Mouse (Mus musculus) activated CD4-positive, CD25-positive, alpha-beta regulatory T cell, adult 4 months (primary cell): ENCODE measurements at regions not wholly inside any gene's neighbourhood (a gene's known extent, or its start where the extent isn't known, plus 50 kb on each side); places are given as distances from the start of the nearest gene placed in this dataset.
"Not testable (repeated sequence)": the region's sequence is repeated elsewhere in the genome, so short reads cannot be mapped to it uniquely, and the experiment has no call there.

ENCODE experiments used
- ATAC-seq: one replicate; pipeline ENCODE4 v1.8.0; 2017

GRCm38 (mm10) chr16:29920940-29921339 is 143.2 kb upstream of the Hes1 start:
- no peak for ATAC-seq

- no peak for ATAC-seq
Measured at GRCm38 (mm10) chr16:29921385-29921784, 142.8 kb upstream of the Hes1 start.

GRCm38 (mm10) chr16:29927276-29927675 is 136.9 kb upstream of the Hes1 start:
- ATAC-seq = not testable (repeated sequence)

GRCm38 (mm10) chr16:29928291-29928690 is 135.9 kb upstream of the Hes1 start:
- no peak for ATAC-seq

- ATAC-seq = no peak
Measured at GRCm38 (mm10) chr16:29931746-29932351, 132.3 kb upstream of the Hes1 start.

GRCm38 (mm10) chr16:29934649-29935048 is 129.5 kb upstream of the Hes1 start:
- no peak for ATAC-seq

- ATAC-seq = no peak
Measured at GRCm38 (mm10) chr16:29938700-29939099, 125.5 kb upstream of the Hes1 start.

- ATAC-seq = no peak
Measured at GRCm38 (mm10) chr16:29939331-29939850, 124.8 kb upstream of the Hes1 start.

GRCm38 (mm10) chr16:29939869-29940707 is 124.1 kb upstream of the Hes1 start:
- no peak for ATAC-seq

GRCm38 (mm10) chr16:29942111-29942510 is 122.1 kb upstream of the Hes1 start:
- ATAC-seq = no peak

GRCm38 (mm10) chr16:29943963-29944860 is 120.0 kb upstream of the Hes1 start:
- ATAC-seq = no peak

GRCm38 (mm10) chr16:29944966-29945365 is 119.2 kb upstream of the Hes1 start:
- ATAC-seq = no peak

GRCm38 (mm10) chr16:29945376-29945890 is 118.8 kb upstream of the Hes1 start:
- no peak for ATAC-seq

GRCm38 (mm10) chr16:29945891-29946598 is 118.1 kb upstream of the Hes1 start:
- ATAC-seq = no peak

GRCm38 (mm10) chr16:29946966-29947365 is 117.2 kb upstream of the Hes1 start:
- ATAC-seq = no peak

GRCm38 (mm10) chr16:29947670-29948069 is 116.5 kb upstream of the Hes1 start:
- ATAC-seq = no peak

- ATAC-seq = no peak
Measured at GRCm38 (mm10) chr16:29950136-29950535, 114.0 kb upstream of the Hes1 start.

- ATAC-seq = no peak
Measured at GRCm38 (mm10) chr16:29950791-29951190, 113.4 kb upstream of the Hes1 start.

GRCm38 (mm10) chr16:29954700-29955099 is 109.5 kb upstream of the Hes1 start:
- no peak for ATAC-seq

- no peak for ATAC-seq
Measured at GRCm38 (mm10) chr16:29956904-29957303, 107.3 kb upstream of the Hes1 start.

- no peak for ATAC-seq
Measured at GRCm38 (mm10) chr16:29959939-29960637, 104.1 kb upstream of the Hes1 start.
